Mouse (Mus musculus) ES-Bruce4 (cell line): ENCODE measurements around the gene Ccr3.

Experiments
- CTCF ChIP-seq: IDR thresholded peaks from one replicate; pipeline ENCODE4 v1.8.1; 2011; ENCODE audit warnings: low read depth, low read length
- POLR2A ChIP-seq: IDR thresholded peaks from one replicate; pipeline ENCODE4 v1.8.1; 2011; ENCODE audit warnings: low read length; ENCODE audit not compliant: insufficient read depth

DNA sequence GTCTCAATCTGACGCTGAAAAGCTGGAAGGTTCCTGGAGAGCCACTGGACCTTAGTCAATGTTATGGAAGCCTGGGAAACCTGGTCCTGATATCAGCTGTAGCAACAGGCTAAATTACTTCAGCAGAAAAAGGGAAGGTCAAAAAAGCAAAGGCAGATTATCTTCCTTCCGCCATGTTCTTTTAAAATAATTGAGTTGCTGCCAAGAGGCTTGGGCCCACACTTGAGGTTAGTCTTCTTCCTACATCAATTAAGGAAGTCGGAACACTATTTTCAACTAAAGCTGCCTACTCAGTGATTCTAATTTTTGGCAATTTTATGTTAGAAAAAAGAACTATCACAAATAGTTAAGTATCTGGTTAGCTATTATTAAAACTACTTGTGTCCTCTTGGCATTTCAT is 1.9 kb upstream of the Ccr3 start:
- TF ChIP-seq POLR2A, result no peak
- TF ChIP-seq CTCF, result no peak
